Mouse (Mus musculus): Measurements from ENCODE around the gene Chd8. TPM values are rescaled to one million over a fixed set of nuclear protein-coding genes. Genes with fewer than 3 reads are reported as not detected.

Chd8 gene
- total and polyA plus RNA-seq, 3 experiments, result 17.3 to 96.8 (median 49.2) TPM

DNA sequence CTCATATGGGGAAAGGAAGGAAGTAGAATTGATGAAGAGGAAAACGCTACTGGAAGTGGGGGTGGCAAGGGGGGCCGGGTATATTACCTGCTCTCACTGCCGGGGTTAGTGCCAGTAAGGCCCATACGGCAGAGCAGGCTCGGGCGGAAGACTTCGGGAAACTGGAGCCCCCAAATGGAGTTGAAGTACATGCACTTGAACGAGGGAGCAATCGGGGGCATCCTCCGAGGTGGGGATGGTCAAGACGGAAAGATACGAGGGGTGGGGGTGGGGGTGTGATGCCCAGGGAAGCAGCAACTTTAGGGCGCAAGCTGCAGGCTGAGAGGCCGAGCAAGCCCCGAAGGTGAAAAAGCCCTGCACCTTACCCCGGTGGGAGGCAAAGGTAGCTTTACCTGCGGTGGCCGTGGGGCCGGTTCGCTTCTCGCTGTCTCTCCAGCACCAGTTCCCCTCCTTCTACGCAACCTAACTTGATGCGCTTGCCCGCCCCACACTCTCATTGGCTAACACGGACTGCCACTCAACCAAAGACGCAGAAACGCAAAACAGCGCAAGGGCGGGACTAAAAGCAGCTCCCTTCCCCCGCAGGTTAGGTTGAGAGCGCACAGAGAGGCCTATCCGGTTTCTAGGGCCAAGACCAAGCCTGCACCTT is 13.4 kb downstream of the Chd8 start (continued):
- TF ChIP-seq ZMIZ1 (IDR thresholded peaks at IDR 0.05; ENCODE audit: low read depth, low read length) (peak; percentile 75; the same call in 1 of the 2 replicates), ELF1 (IDR thresholded peaks at IDR 0.05; ENCODE audit: low read depth, low read length) (peak; percentile 79), CHD2 (IDR thresholded peaks at IDR 0.05; ENCODE audit: low read length) (peak; percentile 98), MAZ (IDR thresholded peaks at IDR 0.05; ENCODE audit: low read depth, low read length) (peak; percentile 76; the same call in 1 of the 2 replicates), JUN (IDR thresholded peaks at IDR 0.05; ENCODE audit: insufficient read depth, low read depth, low read length) (no peak), ZNF384 (IDR thresholded peaks at IDR 0.05; ENCODE audit: low read depth, low read length) (no peak), IRF4 (IDR thresholded peaks at IDR 0.05; ENCODE audit: low read depth, low read length) (peak; percentile 62), POLR2A (IDR thresholded peaks at IDR 0.05; ENCODE audit: low read depth, low read length) (peak; percentile 73), MAX (IDR thresholded peaks at IDR 0.05; ENCODE audit: low read length) (0 out of 2 replicates have a peak, but pooled peaks have one; percentile 17), RAD21 (IDR thresholded peaks at IDR 0.05; ENCODE audit: low read depth, low read length) (no peak), NELFE (IDR thresholded peaks at IDR 0.05; ENCODE audit: low read depth, low read length) (peak; percentile 66), NRF1 (IDR thresholded peaks at IDR 0.05; ENCODE audit: low read depth, low read length) (peak; percentile 73), HCFC1 (IDR thresholded peaks at IDR 0.05; ENCODE audit: low read depth, low read length) (peak; percentile 87), CHD1 (IDR thresholded peaks at IDR 0.05; ENCODE audit: low read depth, low read length) (no peak), ETS1 (conservative IDR thresholded peaks at IDR 0.05; ENCODE audit: low read depth, low read length) (0 out of 2 replicates have a peak, but pooled peaks have one; percentile 11), UBTF (IDR thresholded peaks at IDR 0.05; ENCODE audit: low read depth, low read length) (no peak)

- Histone ChIP-seq H3K4me3 (replicated peaks in 1 of 3; ENCODE audit: low read depth in 2 of 3, low read length in 2 of 3, poor library complexity in 1 of 3) (no peak overlapping the region), H3K36me3 (replicated peaks in 1 of 2; ENCODE audit: control insufficient read depth in 1 of 2, insufficient read depth in 1 of 2, low read length in 1 of 2) (peaks cover 48 to 82% of the 10 kb centered on the region in 2 experiments), H3K79me2 (replicated peaks; ENCODE audit: control insufficient read depth, extremely low read depth, insufficient read depth, poor library complexity, severe bottlenecking) (peaks cover 43% of the 10 kb centered on the region), H3K4me1 (ENCODE audit: control insufficient read depth in 1 of 2, insufficient read depth in 2 of 2) (peaks cover 0 to 10% of the 10 kb centered on the region in 2 experiments; a peak in 2 of 4 replicates), H3K27ac (ENCODE audit: insufficient read depth, low read depth) (no peak overlapping the region), H3K9ac (ENCODE audit: insufficient read depth, low read depth) (no peak overlapping the region), H3K4me2 (ENCODE audit: insufficient read depth, low read depth, poor library complexity, severe bottlenecking) (no peak overlapping the region), H3K27me3 (replicated peaks) (no peaks in the 10 kb centered on the region), H3K9me3 (replicated peaks; ENCODE audit: low read length) (no peaks in the 10 kb centered on the region)
- in situ Hi-C loops (cut with MboI; ENCODE audit: low pct_ligation_motif_present, low pct_unique_long_range_greater_than_20kb, low sequenced_read_pairs) (no loop called here), dilution Hi-C loops (cut with MboI; ENCODE audit: extremely low pct_ligation_motif_present, extremely low pct_unique_long_range_greater_than_20kb, low sequenced_read_pairs) (no loop called here)
- no peak for DNase-seq (ENCODE audit: extremely low read depth)
- TF ChIP-seq RAD21 (IDR thresholded peaks at IDR 0.05; ENCODE audit: low read depth, low read length), result no peak
- no peak for TF ChIP-seq CHD1 (IDR thresholded peaks at IDR 0.05; ENCODE audit: low read depth, low read length)
- no peak for TF ChIP-seq GABPA (IDR thresholded peaks at IDR 0.05; ENCODE audit: insufficient replicate concordance, low read depth, low read length)
- no peak for TF ChIP-seq ETS1 (conservative IDR thresholded peaks at IDR 0.05; ENCODE audit: low read depth, low read length)
- no peak for TF ChIP-seq TBP (conservative IDR thresholded peaks at IDR 0.05; ENCODE audit: low read depth, low read length)
- no peak for TF ChIP-seq RCOR1 (conservative IDR thresholded peaks at IDR 0.05; ENCODE audit: low read depth, low read length)
Observed at GRCm38 (mm10) chr14:52236216-52236615, 21.4 kb downstream of the Chd8 start.

All from CH12.LX (cell line).